Mouse (Mus musculus) small intestine, adult 2 months (tissue): ENCODE data around the gene Olfr1018.

Source experiments
- CTCF ChIP-seq: fragments of 200-500 bp; IDR thresholded peaks from 2 replicates; pipeline ENCODE4 v1.5.1; 2012; ENCODE audit warnings: low read depth, mild to moderate bottlenecking, control low read depth, inconsistent platforms, low read length, moderate library complexity, mixed read lengths; ENCODE audit not compliant: insufficient replicate concordance, insufficient read length; ENCODE audit errors: extremely low read depth
- POLR2A ChIP-seq: fragments of 200-500 bp; IDR thresholded peaks from 2 replicates; pipeline ENCODE4 v1.6.1; 2012; ENCODE audit warnings: low read depth, mild to moderate bottlenecking, control low read depth, inconsistent platforms, low read length, moderate library complexity

DNA sequence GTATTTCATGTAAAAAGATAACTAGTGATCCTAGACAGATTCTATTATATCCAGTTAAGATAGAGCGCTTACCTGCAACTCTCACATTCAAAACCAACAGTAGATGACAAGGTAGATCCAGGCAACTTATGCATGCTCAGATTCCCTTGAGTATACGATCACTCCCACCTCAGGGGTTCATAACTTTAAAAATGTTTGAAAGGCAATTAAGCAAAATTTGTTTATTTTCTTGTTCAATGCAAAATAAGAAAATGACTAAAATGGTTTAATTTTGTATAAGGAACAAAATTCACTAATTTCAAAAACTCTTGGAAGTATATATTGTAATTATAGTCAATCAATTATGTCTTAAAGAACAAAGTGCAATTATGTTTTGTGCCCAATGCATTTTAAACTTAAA, 15.8 kb upstream of the Olfr1018 start, which contains the start of gene Olfr1016:
- TF ChIP-seq POLR2A: no peak
- TF ChIP-seq CTCF: no peak
